Mouse (Mus musculus): ENCODE results near the gene Uxt.

- TF ChIP-seq CTCF (IDR thresholded peaks at IDR 0.05; ENCODE audit: insufficient read depth, low read length) = no peak
- no peak for TF ChIP-seq POLR2A (IDR thresholded peaks at IDR 0.05; ENCODE audit: borderline replicate concordance, extremely low read depth, low read depth, low read length)
Measured at GRCm38 (mm10) chrX:20913726-20914125, 48.1 kb downstream of the Uxt start.

Measured in lung, adult 2 months (tissue).